Mouse (Mus musculus) hindbrain, embryonic 14.5 days (tissue): ENCODE results near the gene Mbd4. TPM values are rescaled to one million over a fixed set of nuclear protein-coding genes. Genes with fewer than 3 reads are reported as not detected.
"Not testable (repeated sequence)": the region's sequence is repeated elsewhere in the genome, so short reads cannot be mapped to it uniquely, and the experiment has no call there.

ENCODE experiments used
- ATAC-seq: fragments of 200-750 bp; cut with Nextera tagmentation; 2 replicates; pipeline ENCODE4 v1.8.0; 2017; ENCODE audit warnings: moderate number of reproducible peaks, mild to moderate bottlenecking, moderate TSS enrichment, moderate library complexity; ENCODE audit not compliant: low FRiP score
- DNase-seq: peaks from one replicate; pipeline ENCODE4 v3.0.0-alpha.2; 2015; ENCODE audit warnings: low spot score
- H3K27ac ChIP-seq: fragments of 300-500 bp; sonication (generic); 2 replicates; pipeline ENCODE4 v1.5.1; 2014; ENCODE audit warnings: mild to moderate bottlenecking, moderate library complexity
- H3K27me3 ChIP-seq: fragments of 300-500 bp; sonication (generic); 2 replicates; pipeline ENCODE4 v1.6.1; 2014; ENCODE audit warnings: mild to moderate bottlenecking, low read length, mixed read lengths; ENCODE audit not compliant: control insufficient read depth, insufficient read depth
- H3K36me3 ChIP-seq: fragments of 300-500 bp; sonication (generic); replicated peaks from 2 replicates; pipeline ENCODE4 v1.6.1; 2014; ENCODE audit not compliant: control insufficient read depth, insufficient read depth
- H3K4me1 ChIP-seq: fragments of 300-500 bp; sonication (generic); replicated peaks from 2 replicates; pipeline ENCODE4 v1.6.1; 2014; ENCODE audit warnings: antibody characterized with exemption, low read length, mixed read lengths; ENCODE audit not compliant: control insufficient read depth, insufficient read depth
- H3K4me2 ChIP-seq: fragments of 300-500 bp; sonication (generic); replicated peaks from 2 replicates; pipeline ENCODE4 v1.6.1; 2014; ENCODE audit warnings: mild to moderate bottlenecking, moderate library complexity
- H3K4me3 ChIP-seq: fragments of 300-500 bp; sonication (generic); replicated peaks from 2 replicates; pipeline ENCODE4 v1.5.1; 2014; ENCODE audit warnings: mild to moderate bottlenecking, low read length
- H3K9ac ChIP-seq: fragments of 300-500 bp; sonication (generic); 2 replicates; pipeline ENCODE4 v1.6.1; 2014
- H3K9me3 ChIP-seq: fragments of 300-500 bp; sonication (generic); 2 replicates; pipeline ENCODE4 v1.6.1; 2016; ENCODE audit warnings: low read length; ENCODE audit not compliant: control insufficient read depth
- WGBS: fragments of 180-500 bp; shearing (Covaris S2); extraction: QIAGEN DNeasy Blood & Tissue Kit; methylation state at CpG from one replicate; pipeline ENCODE4 v1.1.7; 2014; 5-methylcytosine and 5-hydroxymethylcytosine counted together
- polyA plus RNA-seq: library from polyadenylated mRNA; unstranded; fragments of >200 nt; fragmentation: Nextera tagmentation; extraction: Ambion mirVana; gene quantifications from 2 replicates; pipeline ENCODE4 v1.2.1, GENCODE M21; 2014

The Mbd4 gene
- polyA plus RNA-seq, 1 experiment from 2014 or later: 7.1 TPM

DNA sequence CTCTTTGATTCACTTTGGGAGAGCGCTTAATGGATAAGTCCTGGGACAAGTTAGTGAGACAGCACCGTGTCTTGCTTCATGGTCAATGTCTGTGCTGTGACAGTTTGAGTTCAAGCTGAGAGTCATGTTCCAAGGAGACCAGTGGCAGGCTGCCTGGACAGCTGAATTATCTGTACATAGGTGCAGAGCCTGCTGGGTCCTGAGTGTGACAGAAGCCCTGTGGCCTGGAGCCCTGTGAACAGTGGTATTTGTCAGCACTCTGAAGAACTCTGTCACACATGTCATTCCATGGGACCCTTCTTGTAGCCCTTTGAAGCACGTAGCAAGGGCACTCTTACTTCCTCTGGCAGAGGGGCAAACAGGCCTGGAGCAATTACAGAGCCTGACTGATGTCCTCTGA, 14.0 kb upstream of the Mbd4 start:
- not testable (repeated sequence) for H3K9me3 ChIP-seq, H3K4me3 ChIP-seq, ATAC-seq, H3K27me3 ChIP-seq, H3K9ac ChIP-seq, H3K4me2 ChIP-seq, H3K4me1 ChIP-seq, DNase-seq, H3K27ac ChIP-seq
- peaks cover 29% of the 10 kb centered on the region for H3K36me3 ChIP-seq
- no CpG with 5 or more reads among the region's 3 CpGs for WGBS

DNA sequence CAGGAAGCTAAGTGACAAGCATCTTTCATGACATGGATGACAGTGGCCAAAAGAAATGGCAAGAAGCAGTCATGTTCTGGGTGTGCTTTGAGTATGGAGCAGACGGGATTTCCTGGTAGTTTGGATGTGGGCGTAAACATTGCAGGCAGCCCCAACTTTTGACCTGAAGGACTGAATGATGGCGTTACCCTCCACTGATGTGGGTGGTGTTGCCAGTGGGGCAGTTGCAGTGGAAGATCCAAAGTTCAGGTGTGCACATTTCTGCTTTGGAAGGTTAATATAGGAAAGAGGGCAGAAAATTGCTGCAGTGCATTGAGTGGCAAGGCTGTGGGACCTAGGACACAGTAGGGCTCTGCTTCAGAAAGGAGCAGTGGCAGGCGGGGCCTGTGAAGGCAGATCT, 12.1 kb upstream of the Mbd4 start:
- H3K9ac ChIP-seq: no peak overlapping the region
- H3K4me1 ChIP-seq: no peaks in the 10 kb centered on the region
- H3K27me3 ChIP-seq: no peaks in the 10 kb centered on the region
- ATAC-seq (no peak), DNase-seq (no peak)
- H3K27ac ChIP-seq: no peak overlapping the region
- no peak overlapping the region for H3K4me3 ChIP-seq
- WGBS: 93% methylated on average over 4 of the region's 4 CpGs
- H3K4me2 ChIP-seq: no peak overlapping the region
- peaks cover 29% of the 10 kb centered on the region for H3K36me3 ChIP-seq
- no peaks in the 10 kb centered on the region for H3K9me3 ChIP-seq

DNA sequence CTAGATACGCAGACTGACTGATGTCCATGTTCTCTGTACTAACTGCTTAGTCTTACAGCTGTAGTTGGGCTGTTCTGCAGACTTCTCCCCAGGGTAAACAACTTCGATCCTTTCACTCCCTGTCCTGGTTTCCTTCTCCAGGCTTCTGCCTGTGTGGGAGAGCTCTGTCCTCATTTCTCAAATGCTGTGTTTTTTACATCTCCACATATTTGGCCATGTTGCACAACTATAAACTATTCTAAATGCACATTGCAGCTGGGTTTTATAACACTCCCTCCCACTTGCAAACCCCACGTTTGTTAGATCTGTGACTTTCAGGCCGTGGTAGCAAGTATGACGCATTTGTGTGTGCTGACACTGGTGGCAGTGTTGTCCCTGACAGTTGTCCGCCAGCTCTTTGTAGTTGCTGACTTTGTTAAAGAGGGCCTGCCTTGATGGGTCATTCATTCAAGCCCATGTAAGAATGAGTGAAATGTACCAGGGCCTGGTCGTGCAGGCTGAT, 10.2 kb upstream of the Mbd4 start:
- H3K4me3 ChIP-seq: no peak overlapping the region
- DNase-seq (no peak), ATAC-seq (no peak)
- no peaks in the 10 kb centered on the region for H3K9me3 ChIP-seq
- H3K27me3 ChIP-seq: no peaks in the 10 kb centered on the region
- WGBS: 78% methylated on average over 7 of the region's 7 CpGs
- H3K9ac ChIP-seq: no peak overlapping the region
- peaks cover 29% of the 10 kb centered on the region for H3K36me3 ChIP-seq
- no peak overlapping the region for H3K27ac ChIP-seq
- no peaks in the 10 kb centered on the region for H3K4me1 ChIP-seq
- no peak overlapping the region for H3K4me2 ChIP-seq

DNA sequence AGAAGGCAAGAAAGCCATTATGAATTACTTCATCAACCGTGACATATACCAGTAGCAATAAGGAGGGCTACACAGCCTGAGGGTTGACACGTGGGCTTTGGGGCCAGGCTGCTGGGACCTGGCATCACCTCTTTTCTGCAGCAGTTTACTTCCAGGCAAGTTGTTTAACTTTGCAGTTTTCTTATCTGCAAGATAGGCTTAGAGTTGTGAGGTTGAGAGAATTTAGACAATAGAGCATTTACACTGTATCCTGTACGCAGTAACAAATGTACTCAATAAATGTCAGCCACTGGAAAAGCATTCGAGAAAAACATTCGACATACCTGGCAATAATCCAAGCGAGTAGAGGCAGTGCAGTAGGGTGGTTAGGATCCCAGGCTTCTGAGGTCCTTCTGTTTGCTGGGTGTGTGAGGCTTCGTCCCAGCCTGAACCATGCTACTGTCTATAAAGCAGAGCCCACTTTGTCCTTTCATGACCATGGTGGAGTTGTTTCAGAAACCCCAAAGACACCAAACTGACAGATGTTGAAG, 6.9 kb upstream of the Mbd4 start:
- H3K27ac ChIP-seq: no peak overlapping the region
- H3K36me3 ChIP-seq: peaks cover 26% of the 10 kb centered on the region
- no peaks in the 10 kb centered on the region for H3K27me3 ChIP-seq
- H3K4me3 ChIP-seq: no peak overlapping the region
- 0 out of 2 replicates have a peak, but pooled peaks cover 4% of the 10 kb centered on the region for H3K4me1 ChIP-seq
- H3K9me3 ChIP-seq: no peaks in the 10 kb centered on the region
- ATAC-seq: no peak
- no peak overlapping the region for H3K4me2 ChIP-seq
- no peak overlapping the region for H3K9ac ChIP-seq
- 81% methylated on average over 7 of the region's 7 CpGs for WGBS
- DNase-seq: no peak

DNA sequence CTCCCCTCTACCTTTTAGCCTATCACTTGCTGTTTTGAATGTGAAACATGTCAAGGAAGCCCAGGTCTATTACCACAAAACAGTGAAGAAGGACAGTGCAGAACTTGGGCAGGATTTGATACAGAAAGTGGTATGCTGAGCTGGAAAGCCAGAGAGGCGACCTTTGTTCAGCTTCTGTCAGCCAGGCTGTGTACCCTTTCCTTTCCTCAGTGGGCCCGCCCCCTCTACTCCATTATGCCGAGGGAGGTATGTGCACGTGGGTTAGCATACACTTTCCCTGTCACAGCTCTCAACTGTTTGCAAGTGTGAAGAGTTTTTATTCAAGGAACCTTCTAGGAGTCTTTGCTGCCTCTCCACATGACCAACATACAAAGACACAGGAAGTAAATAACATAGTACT, 6.1 kb upstream of the Mbd4 start:
- H3K4me3 ChIP-seq: no peak overlapping the region
- DNase-seq: no peak
- H3K27ac ChIP-seq: no peak overlapping the region
- H3K36me3 ChIP-seq: peaks cover 18% of the 10 kb centered on the region
- 0 out of 2 replicates have a peak, but pooled peaks cover 4% of the 10 kb centered on the region for H3K4me1 ChIP-seq
- no peak for ATAC-seq
- no peak overlapping the region for H3K9ac ChIP-seq
- 53% methylated on average over 4 of the region's 4 CpGs for WGBS
- no peaks in the 10 kb centered on the region for H3K9me3 ChIP-seq
- no peak overlapping the region for H3K4me2 ChIP-seq
- H3K27me3 ChIP-seq: no peaks in the 10 kb centered on the region

DNA sequence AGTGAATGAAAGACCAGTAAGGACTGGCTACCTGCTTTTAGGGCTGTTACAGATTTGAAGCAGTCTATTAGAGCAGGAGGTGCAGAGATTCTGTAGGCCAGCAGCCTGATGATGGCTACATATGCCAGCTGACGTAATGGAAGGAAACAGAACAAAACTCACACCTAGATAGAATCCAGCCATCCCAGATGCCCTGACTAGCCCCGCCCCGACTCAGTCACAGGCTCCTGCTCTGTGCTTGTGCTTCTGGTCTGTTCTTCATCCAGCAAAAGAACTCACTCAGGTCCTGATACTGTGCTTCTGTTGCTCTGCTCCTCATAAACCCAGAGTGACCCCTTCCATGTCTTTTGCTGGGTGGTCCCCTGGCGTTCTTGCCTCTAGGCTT, 3.2 kb upstream of the Mbd4 start:
- no peaks in the 10 kb centered on the region for H3K9me3 ChIP-seq
- DNase-seq (no peak), ATAC-seq (no peak)
- no peak overlapping the region for H3K9ac ChIP-seq
- no peaks in the 10 kb centered on the region for H3K36me3 ChIP-seq
- H3K27me3 ChIP-seq: no peaks in the 10 kb centered on the region
- H3K4me3 ChIP-seq: no peak overlapping the region
- no peak overlapping the region for H3K27ac ChIP-seq
- peaks cover 13% of the 10 kb centered on the region for H3K4me1 ChIP-seq
- 83% methylated on average over 4 of the region's 4 CpGs for WGBS
- H3K4me2 ChIP-seq: no peak overlapping the region

DNA sequence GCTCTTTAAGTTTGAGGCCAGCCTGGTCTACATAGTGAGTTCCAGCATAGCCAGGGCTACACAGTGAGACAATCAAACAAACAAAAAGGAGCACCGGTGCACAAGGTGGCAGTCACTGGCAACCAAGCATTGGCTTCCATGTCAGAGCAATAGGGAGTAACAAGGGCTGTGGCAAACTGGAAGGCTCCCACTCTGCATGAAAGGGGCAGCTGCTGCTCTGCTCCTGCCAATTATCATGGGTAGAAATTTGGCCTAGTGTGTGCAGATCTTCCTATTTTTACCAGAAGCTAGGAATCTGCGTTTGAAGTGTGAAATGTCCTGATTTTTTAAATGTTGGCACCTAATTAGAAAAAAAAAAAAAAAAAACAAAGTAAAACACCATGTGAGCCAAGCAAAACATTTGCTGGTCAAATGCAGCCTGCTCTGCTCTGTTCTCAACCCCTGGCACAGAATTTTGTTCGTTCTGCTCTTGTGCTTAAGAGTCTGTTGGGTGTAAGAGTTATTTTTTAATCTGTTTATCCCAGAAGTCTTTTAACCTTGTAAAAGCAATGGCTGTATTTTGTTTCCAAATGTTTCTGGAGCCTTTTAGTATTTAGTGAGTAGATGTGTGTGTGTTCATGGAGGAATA, 2.7 kb upstream of the Mbd4 start:
- peaks cover 13% of the 10 kb centered on the region for H3K4me1 ChIP-seq
- no peak overlapping the region for H3K27ac ChIP-seq
- no peaks in the 10 kb centered on the region for H3K36me3 ChIP-seq
- ATAC-seq (no peak), DNase-seq (no peak)
- H3K9me3 ChIP-seq: no peaks in the 10 kb centered on the region
- no peak overlapping the region for H3K4me3 ChIP-seq
- H3K4me2 ChIP-seq: no peak overlapping the region
- no peaks in the 10 kb centered on the region for H3K27me3 ChIP-seq
- WGBS: 82% methylated on average over 3 of the region's 3 CpGs
- H3K9ac ChIP-seq: no peak overlapping the region

GRCm38 (mm10) chr6:115854432-115854831, 1.3 kb upstream of the Mbd4 start:
- DNase-seq: no peak

DNA sequence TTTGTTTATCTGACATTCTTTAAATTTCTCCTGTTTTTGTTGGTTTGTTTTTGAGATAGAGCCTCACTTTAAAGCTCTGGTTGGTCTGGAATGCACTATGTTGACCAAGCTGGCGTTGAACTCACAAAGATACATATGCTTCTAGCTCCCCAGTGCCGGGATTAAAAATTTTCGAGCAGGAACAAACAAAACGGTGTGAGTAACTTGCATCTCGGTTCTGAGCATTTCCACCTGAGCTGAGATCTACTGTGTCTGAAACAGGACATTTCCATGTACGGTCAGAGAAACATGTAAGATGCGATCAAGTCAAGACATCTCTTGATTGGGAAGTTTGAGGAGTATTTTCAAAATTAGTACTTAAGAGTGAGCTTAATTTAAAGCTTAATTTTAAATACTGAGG, 814 bp upstream of the Mbd4 start:
- H3K4me2 ChIP-seq: peak overlapping the region; percentile 55
- peak overlapping the region; percentile 37 for H3K9ac ChIP-seq
- no peak for DNase-seq
- H3K27me3 ChIP-seq: no peaks in the 10 kb centered on the region
- H3K27ac ChIP-seq: peak overlapping the region; percentile 81
- peak overlapping the region; percentile 48 for H3K4me3 ChIP-seq
- peaks cover 13% of the 10 kb centered on the region for H3K4me1 ChIP-seq
- WGBS: 39% methylated on average over 7 of the region's 7 CpGs
- H3K9me3 ChIP-seq: no peaks in the 10 kb centered on the region
- no peak for ATAC-seq
- H3K36me3 ChIP-seq: peaks cover 4% of the 10 kb centered on the region; the same call in 1 of the 2 replicates

More at GRCm38 (mm10) chr6:115854432-115854831, 1.3 kb upstream of the Mbd4 start:
- 73% methylated on average over 2 of the region's 2 CpGs for WGBS
- Histone ChIP-seq H3K9ac (no peak overlapping the region), H3K4me3 (no peak overlapping the region), H3K27me3 (no peaks in the 10 kb centered on the region), H3K27ac (no peak overlapping the region), H3K4me2 (peak overlapping the region; percentile 55; the same call in 1 of the 2 replicates), H3K4me1 (peaks cover 13% of the 10 kb centered on the region), H3K9me3 (no peaks in the 10 kb centered on the region), H3K36me3 (no peaks in the 10 kb centered on the region)
- no peak for ATAC-seq
